ENCODE assay signal across 11 mouse cellular contexts in the genomic region with DNA sequence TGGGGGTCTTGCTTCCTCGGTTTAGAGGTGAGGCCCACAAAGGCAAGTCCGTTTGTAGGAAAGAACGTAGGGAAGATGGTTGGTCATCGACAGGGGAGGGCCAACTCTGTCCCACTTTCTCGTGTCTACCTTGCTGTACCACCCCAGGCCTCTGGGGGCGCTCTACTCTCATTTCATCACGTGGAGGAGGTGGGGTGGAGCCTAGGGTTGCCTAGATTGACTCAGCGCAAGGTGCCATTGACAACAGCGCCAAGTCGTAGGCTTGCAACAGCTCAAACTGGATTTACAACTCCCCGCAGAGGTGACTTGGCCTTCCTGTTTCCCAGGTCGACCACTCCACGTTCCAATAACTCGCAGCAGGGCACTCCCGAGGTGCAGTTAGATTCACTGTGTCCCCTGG. TPM values are rescaled to one million over a fixed set of nuclear protein-coding genes. Genes with fewer than 3 reads are reported as not detected.
DNase-seq lines count a peak whose midpoint lies in the region; ATAC-seq and TF ChIP-seq lines count a peak whose summit lies in the region.
"Had no signal": no experiment of that assay in that cellular context is flagged by ENCODE, and none has a peak within 500 bp of the region (broad histone marks: within the 10 kb centered on the region; RNA-seq: fewer than 3 reads in every experiment).

No protein-coding gene starts in this region.

- no peaks in the 10 kb centered on the region for H3K27me3 ChIP-seq in midbrain, postnatal 0 days (ENCODE audit: insufficient read depth, low read length)
- no peaks in the 10 kb centered on the region for H3K27me3 ChIP-seq in midbrain, embryonic 16.5 days (ENCODE audit: control insufficient read depth, insufficient read depth, low read depth, low read length)
- no peaks in the 10 kb centered on the region for H3K27me3 ChIP-seq in stomach, postnatal 0 days (ENCODE audit: control insufficient read depth, insufficient read depth, low read length)
- H3K27me3 ChIP-seq: embryonic facial prominence, embryonic 15.5 days; midbrain, embryonic 12.5 days had no signal

- no peaks in the 10 kb centered on the region for H3K9me3 ChIP-seq in midbrain, postnatal 0 days (ENCODE audit: low read length)
- no peaks in the 10 kb centered on the region; the same call in 1 of the 2 replicates for H3K9me3 ChIP-seq in midbrain, embryonic 16.5 days (replicated peaks; ENCODE audit: control insufficient read depth, low read length, poor library complexity, severe bottlenecking)
- no peaks in the 10 kb centered on the region for H3K9me3 ChIP-seq in stomach, postnatal 0 days (ENCODE audit: control insufficient read depth, low read length)
- H3K9me3 ChIP-seq: embryonic facial prominence, embryonic 15.5 days had no signal

- ATAC-seq in midbrain, postnatal 0 days (ENCODE audit: low FRiP score): no peak
- no peak for ATAC-seq in midbrain, embryonic 16.5 days
- no peak; the same call in 1 of the 2 replicates for ATAC-seq in stomach, postnatal 0 days (ENCODE audit: low FRiP score, low TSS enrichment)
- ATAC-seq in cerebellum, adult (ENCODE audit: insufficient number of reproducible peaks, low FRiP score, low TSS enrichment): no peak

- no peaks in the 10 kb centered on the region; the same call in 1 of the 2 replicates for H3K4me1 ChIP-seq in midbrain, postnatal 0 days (ENCODE audit: insufficient read depth, low read length)
- H3K4me1 ChIP-seq in midbrain, embryonic 16.5 days (ENCODE audit: control insufficient read depth, insufficient read depth, low read length): no peaks in the 10 kb centered on the region
- no peaks in the 10 kb centered on the region for H3K4me1 ChIP-seq in stomach, postnatal 0 days (replicated peaks; ENCODE audit: control insufficient read depth, insufficient read depth)
- H3K4me1 ChIP-seq: embryonic facial prominence, embryonic 15.5 days had no signal

- H3K9ac ChIP-seq in midbrain, postnatal 0 days (replicated peaks; ENCODE audit: low read length, poor library complexity, severe bottlenecking): no peak overlapping the region
- H3K9ac ChIP-seq in midbrain, embryonic 16.5 days (ENCODE audit: low read depth, low read length): no peak overlapping the region
- no peak overlapping the region for H3K9ac ChIP-seq in stomach, postnatal 0 days (ENCODE audit: low read length)
- H3K9ac ChIP-seq: embryonic facial prominence, embryonic 15.5 days; midbrain, embryonic 12.5 days had no signal

- no peak overlapping the region for H3K27ac ChIP-seq in gastrocnemius, adult 2 months
- no peak overlapping the region for H3K27ac ChIP-seq in midbrain, postnatal 0 days (ENCODE audit: low read depth, low read length)
- no peak overlapping the region for H3K27ac ChIP-seq in midbrain, embryonic 16.5 days (ENCODE audit: low read length)
- H3K27ac ChIP-seq in stomach, postnatal 0 days (replicated peaks): no peak overlapping the region
- H3K27ac ChIP-seq: embryonic facial prominence, embryonic 15.5 days; midbrain, embryonic 12.5 days had no signal

- no peak overlapping the region for H3K4me3 ChIP-seq in gastrocnemius, adult 2 months
- no peak overlapping the region for H3K4me3 ChIP-seq in midbrain, postnatal 0 days (ENCODE audit: low read depth, low read length)
- H3K4me3 ChIP-seq in midbrain, embryonic 16.5 days (ENCODE audit: low read depth, low read length): no peak overlapping the region
- H3K4me3 ChIP-seq in stomach, postnatal 0 days (ENCODE audit: low read depth, low read length): no peak overlapping the region
- H3K4me3 ChIP-seq: embryonic facial prominence, embryonic 15.5 days; midbrain, embryonic 12.5 days had no signal

- H3K4me2 ChIP-seq in midbrain, postnatal 0 days (ENCODE audit: low read depth, low read length, poor library complexity, severe bottlenecking): no peak overlapping the region
- H3K4me2 ChIP-seq in midbrain, embryonic 16.5 days (ENCODE audit: low read length): no peak overlapping the region
- H3K4me2 ChIP-seq in stomach, postnatal 0 days (replicated peaks; ENCODE audit: low read depth): no peak overlapping the region
- H3K4me2 ChIP-seq: embryonic facial prominence, embryonic 15.5 days; midbrain, embryonic 12.5 days had no signal

- intact Hi-C loops in gastrocnemius, adult 2 months (cut with DNase I): no loop called here

- TF ChIP-seq EP300 in stomach, postnatal 0 days (optimal IDR thresholded peaks at IDR 0.05): no peak

- no peak for DNase-seq in gastrocnemius, adult 2 months
- no peak for DNase-seq in gastrocnemius, postnatal 25 days
- DNase-seq in midbrain, postnatal 0 days (ENCODE audit: low spot score): no peak
- DNase-seq in induced T-regulatory cell, adult 2 months (ENCODE audit: low read depth): peak; percentile 36
- DNase-seq in stomach, postnatal 0 days (ENCODE audit: low spot score): peak; percentile 23
- DNase-seq in spleen, postnatal 14 days (ENCODE audit: low spot score in 2 of 2): no peak

- 67% methylated on average over 15 of the region's 15 CpGs for WGBS in midbrain, postnatal 0 days
- WGBS in midbrain, embryonic 16.5 days: 72% methylated on average over 15 of the region's 15 CpGs
- 50% methylated on average over 15 of the region's 15 CpGs for WGBS in stomach, postnatal 0 days

- peak; percentile 36 for TF ChIP-seq CTCF in gastrocnemius, adult 2 months (IDR thresholded peaks at IDR 0.05)
- TF ChIP-seq CTCF in midbrain, postnatal 0 days (IDR thresholded peaks at IDR 0.05): peak; percentile 36
- peak; percentile 57 for TF ChIP-seq CTCF in stomach, postnatal 0 days (IDR thresholded peaks at IDR 0.05; ENCODE audit: low read depth)

- H3K36me3 ChIP-seq in midbrain, postnatal 0 days (ENCODE audit: insufficient read depth, low read length): no peaks in the 10 kb centered on the region
- no peaks in the 10 kb centered on the region for H3K36me3 ChIP-seq in midbrain, embryonic 16.5 days (ENCODE audit: control insufficient read depth, insufficient read depth, low read length)
- no peaks in the 10 kb centered on the region for H3K36me3 ChIP-seq in stomach, postnatal 0 days (ENCODE audit: control insufficient read depth, insufficient read depth, low read length)
- H3K36me3 ChIP-seq: embryonic facial prominence, embryonic 15.5 days; midbrain, embryonic 12.5 days had no signal

RNA-seq across cellular contexts. Expression of a gene that starts 27.3 kb away (rescaled TPM):
- total RNA-seq in gastrocnemius, adult 2 months (2021): not detected
- not detected for total RNA-seq in gastrocnemius, postnatal 25 days (2021)
- 3.3 and 3.4 TPM in 2 replicates for total RNA-seq in midbrain, postnatal 0 days (2014; rRNA removed)
- polyA plus RNA-seq in midbrain, postnatal 0 days (2015; fragmentation: Nextera tagmentation; extraction: Ambion mirVana): 1.2 and 1.5 TPM in 2 replicates
- 0.71 and 1.3 TPM in 2 replicates for polyA plus RNA-seq in midbrain, embryonic 16.5 days (2015; fragmentation: Nextera tagmentation; extraction: Ambion mirVana)
- 0.13 and 0.18 TPM in 2 replicates for polyA plus RNA-seq in stomach, postnatal 0 days (2015; fragmentation: Nextera tagmentation; extraction: Ambion mirVana)
- total RNA-seq: hematopoietic stem cell, adult 5-6 weeks had no signal

Comparison
In these comparisons a context has a peak if more than half of its experiments do, and no peak if none do; other contexts are left out.
1. DNase-seq: peak in induced T-regulatory cell, adult 2 months (single experiment) and stomach, postnatal 0 days (single experiment); none in gastrocnemius, adult 2 months (single experiment), gastrocnemius, postnatal 25 days (single experiment), midbrain, postnatal 0 days (single experiment) and spleen, postnatal 14 days (0 of 2).
2. Peak in every context shown above with its lines, with median percentiles within 50 percentile points of each other: CTCF ChIP-seq.